Mouse (Mus musculus): Measurements from ENCODE around the gene Capn2. TPM values are rescaled to one million over a fixed set of nuclear protein-coding genes. Genes with fewer than 3 reads are reported as not detected.

Capn2 gene
- total and polyA plus RNA-seq, 3 experiments = 10.6 to 19.3 TPM; not detected in 1

DNA sequence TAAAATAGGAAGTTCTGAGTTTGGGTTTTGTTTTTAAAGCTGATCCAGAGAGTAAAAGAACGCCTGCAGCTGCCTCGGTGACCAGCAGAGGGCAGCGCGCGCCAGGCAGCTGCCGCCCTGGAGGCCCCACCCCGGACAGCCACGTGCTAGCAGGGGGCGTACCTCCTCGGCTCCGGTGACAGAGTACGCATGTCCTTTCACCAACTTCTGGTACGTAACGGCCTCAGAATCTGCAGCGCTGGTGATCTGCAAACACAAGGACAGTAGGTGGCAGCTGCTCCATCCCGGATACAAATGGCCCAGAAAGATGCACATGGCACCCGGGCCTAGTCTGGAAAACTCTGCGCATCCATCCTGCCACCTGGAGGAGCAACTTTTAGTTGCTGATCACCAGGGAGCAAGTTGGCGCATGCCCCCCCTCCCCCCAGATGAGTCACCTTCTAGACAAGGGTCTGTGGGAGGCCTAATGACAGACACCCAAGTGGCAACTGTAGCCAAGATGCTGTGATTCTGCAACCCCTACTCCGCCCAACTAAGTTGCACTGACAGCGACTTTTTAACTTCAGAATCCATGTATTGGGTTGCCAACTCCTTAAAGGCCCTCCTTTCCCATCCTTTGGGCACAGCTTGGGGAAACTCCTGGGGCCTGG lies 27.5 kb downstream of the Capn2 start (continued):
- no peak for TF ChIP-seq MAFK (IDR thresholded peaks at IDR 0.05; ENCODE audit: borderline replicate concordance, low read depth, low read length)
- peak; percentile 99 for TF ChIP-seq MXI1 (IDR thresholded peaks at IDR 0.05; ENCODE audit: low read depth, low read length)
- no peak for TF ChIP-seq ZNF384 (IDR thresholded peaks at IDR 0.05; ENCODE audit: low read depth, low read length)
- peak; percentile 9; the same call in 1 of the 2 replicates for TF ChIP-seq MYB (IDR thresholded peaks at IDR 0.05; ENCODE audit: low read depth, low read length)

DNA sequence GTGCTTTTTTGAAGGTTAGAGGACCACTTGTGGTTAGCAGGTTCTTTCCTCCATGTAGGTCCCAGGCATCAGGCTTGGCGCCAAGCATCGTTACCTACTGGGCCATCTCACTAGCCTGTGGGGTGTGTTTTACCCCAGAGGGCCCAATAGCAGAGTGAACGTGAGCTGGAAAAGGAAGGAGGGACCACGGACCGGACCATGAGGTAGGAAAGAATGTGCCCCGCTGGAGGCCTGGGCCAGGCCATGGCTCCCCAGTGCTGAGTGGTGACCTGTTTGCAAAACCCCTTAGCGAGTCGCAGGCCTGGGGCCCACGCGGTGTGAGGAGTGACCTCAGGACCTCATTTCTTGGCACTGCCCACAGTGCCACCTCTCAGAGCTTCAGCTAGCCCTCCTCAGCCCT lies 28.9 kb downstream of the Capn2 start:
- Histone ChIP-seq H3K79me2 (ENCODE audit: control insufficient read depth, insufficient read depth, low read length, poor library complexity) (no peaks in the 10 kb centered on the region), H3K9ac (ENCODE audit: control insufficient read depth, low read depth, low read length, poor library complexity, severe bottlenecking) (no peak overlapping the region), H3K27ac (ENCODE audit: control insufficient read depth, low read depth, low read length) (no peak overlapping the region), H3K9me3 (replicated peaks; ENCODE audit: insufficient read depth, low read length) (no peaks in the 10 kb centered on the region), H3K4me1 (ENCODE audit: control insufficient read depth in 1 of 2, insufficient read depth in 2 of 2, low read length in 2 of 2) (peaks cover 0 to 5% of the 10 kb centered on the region in 2 experiments; a peak in 2 of 4 replicates), H3K36me3 (ENCODE audit: control insufficient read depth in 1 of 2, insufficient read depth in 2 of 2, low read length in 2 of 2) (peaks cover 0 to 7% of the 10 kb centered on the region in 2 experiments; a peak in 2 of 4 replicates), H3K4me3 (ENCODE audit: control insufficient read depth in 1 of 2, insufficient read depth in 1 of 2, low read depth in 2 of 2, low read length in 2 of 2) (no peak overlapping the region), H3K27me3 (ENCODE audit: control insufficient read depth in 1 of 2, insufficient read depth in 2 of 2, low read length in 2 of 2) (no peaks in the 10 kb centered on the region)
- DNase-seq (ENCODE audit: low read depth, low spot score) = no peak
- TF ChIP-seq CHD1 (IDR thresholded peaks at IDR 0.05; ENCODE audit: low read depth, low read length) = no peak
- TF ChIP-seq MEF2A (IDR thresholded peaks at IDR 0.05; ENCODE audit: extremely low read depth, insufficient replicate concordance, low read depth, low read length, poor library complexity, severe bottlenecking) = no peak
- TF ChIP-seq NELFE (IDR thresholded peaks at IDR 0.05; ENCODE audit: low read depth, low read length) = no peak

DNA sequence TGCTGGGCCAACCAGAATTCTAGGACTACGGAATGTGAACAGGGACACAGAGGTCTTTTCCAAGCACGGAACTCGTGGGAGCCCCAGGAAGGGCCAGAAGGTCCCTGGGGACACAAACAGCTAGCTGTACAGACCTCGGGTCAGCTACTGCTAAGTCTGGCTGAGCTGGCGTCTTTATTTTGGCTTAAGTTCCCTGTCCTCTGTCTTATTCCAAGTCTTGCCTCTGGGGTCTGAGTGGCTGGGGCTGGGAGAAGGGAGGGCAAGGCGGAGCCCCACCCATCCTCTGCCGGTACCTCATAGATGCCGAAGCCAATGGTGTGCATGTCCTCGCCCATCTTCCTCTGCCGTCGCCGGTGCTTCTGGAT lies 33.5 kb downstream of the Capn2 start:
- H3K79me2 ChIP-seq (ENCODE audit: control insufficient read depth, insufficient read depth, low read length, poor library complexity) = no peaks in the 10 kb centered on the region
- no peak for DNase-seq (ENCODE audit: low read depth, low spot score)
- no peak overlapping the region for H3K9ac ChIP-seq (ENCODE audit: control insufficient read depth, low read depth, low read length, poor library complexity, severe bottlenecking)
- no peak overlapping the region for H3K27ac ChIP-seq (ENCODE audit: control insufficient read depth, low read depth, low read length)
- no peaks in the 10 kb centered on the region for H3K9me3 ChIP-seq (replicated peaks; ENCODE audit: insufficient read depth, low read length)
- H3K4me1 ChIP-seq (ENCODE audit: control insufficient read depth in 1 of 2, insufficient read depth in 2 of 2, low read length in 2 of 2) = no peaks in the 10 kb centered on the region
- H3K4me3 ChIP-seq (ENCODE audit: control insufficient read depth in 1 of 2, insufficient read depth in 1 of 2, low read depth in 2 of 2, low read length in 2 of 2) = no peak overlapping the region
- H3K27me3 ChIP-seq (ENCODE audit: control insufficient read depth in 1 of 2, insufficient read depth in 2 of 2, low read length in 2 of 2) = no peaks in the 10 kb centered on the region
- TF ChIP-seq POLR2A (IDR thresholded peaks at IDR 0.05; ENCODE audit: control insufficient read depth in 1 of 2, insufficient read depth in 1 of 2, low read depth in 1 of 2, low read length in 2 of 2, poor library complexity in 1 of 2) = no peak
- TF ChIP-seq NRF1 (IDR thresholded peaks at IDR 0.05; ENCODE audit: insufficient read depth, low read depth, low read length, poor library complexity, severe bottlenecking) = no peak
- no peak for TF ChIP-seq SMC3 (IDR thresholded peaks at IDR 0.05; ENCODE audit: low read depth, low read length)
- TF ChIP-seq CTCF (IDR thresholded peaks at IDR 0.05 in 2 of 3, conservative IDR thresholded peaks at IDR 0.05 in 1 of 3; ENCODE audit: control insufficient read depth in 1 of 3, insufficient read depth in 1 of 3, low read depth in 2 of 3, low read length in 3 of 3, poor library complexity in 1 of 3, severe bottlenecking in 1 of 3) = no peak
- H3K36me3 ChIP-seq (ENCODE audit: control insufficient read depth in 1 of 2, insufficient read depth in 2 of 2, low read length in 2 of 2) = no peaks in the 10 kb centered on the region

Measured in MEL (cell line).